Mouse (Mus musculus) MEL (cell line): Measurements from ENCODE around the gene Nav1.

Experiments
- CTCF ChIP-seq, 3 experiments: IDR thresholded peaks in 2 of 3; conservative IDR thresholded peaks in 1 of 3; 2 replicates each; pipeline ENCODE4 v1.5.1; 2011 to 2012; ENCODE audit warnings: low read length in 3 of 3, low read depth in 2 of 3, mild to moderate bottlenecking in 2 of 3, improper control_type of control experiment in 1 of 3, inconsistent platforms in 1 of 3, mixed read lengths in 1 of 3, moderate library complexity in 1 of 3; ENCODE audit not compliant: control insufficient read depth in 1 of 3, insufficient read depth in 1 of 3, poor library complexity in 1 of 3, severe bottlenecking in 1 of 3
- EP300 ChIP-seq, 2 experiments: IDR thresholded peaks; 2 replicates each; pipeline ENCODE4 v1.6.1; 2011; ENCODE audit warnings: improper control_type of control experiment in 2 of 2, low read length in 2 of 2, low read depth in 1 of 2, mild to moderate bottlenecking in 1 of 2
- GATA1 ChIP-seq: IDR thresholded peaks from 2 replicates; pipeline ENCODE4 v1.6.1; 2011; ENCODE audit warnings: low read depth, low read length, improper control_type of control experiment
- JUND ChIP-seq: IDR thresholded peaks from 2 replicates; pipeline ENCODE4 v1.6.1; 2011; ENCODE audit warnings: low read depth, mild to moderate bottlenecking, improper control_type of control experiment, low read length
- MAFK ChIP-seq: IDR thresholded peaks from 2 replicates; pipeline ENCODE4 v1.6.1; 2011; ENCODE audit warnings: low read depth, mild to moderate bottlenecking, low read length, improper control_type of control experiment, borderline replicate concordance
- MAX ChIP-seq: IDR thresholded peaks from 2 replicates; pipeline ENCODE4 v1.6.1; 2011; ENCODE audit warnings: low read length, improper control_type of control experiment
- POLR2A ChIP-seq, 2 experiments: IDR thresholded peaks; 2 replicates each; pipeline ENCODE4 v1.6.1; 2011 to 2012; ENCODE audit warnings: low read length in 2 of 2, mild to moderate bottlenecking in 2 of 2, control low read depth in 1 of 2, improper control_type of control experiment in 1 of 2, low read depth in 1 of 2, moderate library complexity in 1 of 2; ENCODE audit not compliant: control insufficient read depth in 1 of 2, insufficient read depth in 1 of 2, poor library complexity in 1 of 2
- TAL1 ChIP-seq: IDR thresholded peaks from 2 replicates; pipeline ENCODE4 v1.6.1; 2012; ENCODE audit warnings: mild to moderate bottlenecking, inconsistent platforms, low read length, moderate library complexity, mixed read lengths
- ZKSCAN1 ChIP-seq: IDR thresholded peaks from 2 replicates; pipeline ENCODE4 v1.6.1; 2012; ENCODE audit warnings: low read depth, mild to moderate bottlenecking, inconsistent platforms, low read length, improper control_type of control experiment, moderate library complexity
- ZNF384 ChIP-seq: IDR thresholded peaks from 2 replicates; pipeline ENCODE4 v1.6.1; 2012; ENCODE audit warnings: low read depth, mild to moderate bottlenecking, inconsistent platforms, low read length, improper control_type of control experiment

GRCm38 (mm10) chr1:135405356-135405755, 201.7 kb downstream of the Nav1 start:
- TF ChIP-seq EP300 (IDR thresholded peaks at IDR 0.05; ENCODE audit: low read depth in 1 of 2, low read length in 2 of 2) (0 out of 4 replicates have a peak, but pooled peaks of 1 of the 2 experiments have one; percentile 20), JUND (no peak), GATA1 (0 out of 2 replicates have a peak, but pooled peaks have one; percentile 30), CTCF (IDR thresholded peaks at IDR 0.05 in 2 of 3, conservative IDR thresholded peaks at IDR 0.05 in 1 of 3; ENCODE audit: control insufficient read depth in 1 of 3, insufficient read depth in 1 of 3, low read depth in 2 of 3, low read length in 3 of 3, poor library complexity in 1 of 3, severe bottlenecking in 1 of 3) (no peak), ZNF384 (no peak), POLR2A (IDR thresholded peaks at IDR 0.05; ENCODE audit: control insufficient read depth in 1 of 2, insufficient read depth in 1 of 2, low read depth in 1 of 2, low read length in 2 of 2, poor library complexity in 1 of 2) (no peak), MAX (no peak), MAFK (peak; percentile 34; the same call in 1 of the 2 replicates), TAL1 (no peak), ZKSCAN1 (no peak)
